30 mouse cellular contexts compared by ENCODE assay signal in genomic region chr6:66274737-66275136, GRCm38 (mm10).
A peak's percentile ranks its signal among the peaks of the same experiment; 100 is the strongest.
DNase-seq lines count a peak whose midpoint lies in the region; ATAC-seq and TF ChIP-seq lines count a peak whose summit lies in the region.
"Had no signal": no experiment of that assay in that cellular context is flagged by ENCODE, and none has a peak within 500 bp of the region (broad histone marks: within the 10 kb centered on the region; RNA-seq: fewer than 3 reads in every experiment).

No protein-coding gene starts in this region.

- TF ChIP-seq CTCF in MEL (IDR thresholded peaks at IDR 0.05 in 2 of 3, conservative IDR thresholded peaks at IDR 0.05 in 1 of 3; ENCODE audit: control insufficient read depth in 1 of 3, insufficient read depth in 1 of 3, low read depth in 2 of 3, low read length in 3 of 3, poor library complexity in 1 of 3, severe bottlenecking in 1 of 3) = no peak
- no peak for TF ChIP-seq CTCF in cerebellum, adult 2 months (IDR thresholded peaks at IDR 0.05; ENCODE audit: borderline replicate concordance, insufficient read depth, low read depth, low read length)

- H3K9me3 ChIP-seq in MEL (replicated peaks; ENCODE audit: insufficient read depth, low read length) = no peaks in the 10 kb centered on the region
- H3K9me3 ChIP-seq: embryonic facial prominence, embryonic 12.5 days; embryonic facial prominence, embryonic 15.5 days; forebrain, embryonic 12.5 days; forebrain, embryonic 15.5 days; heart, embryonic 10.5 days; hindbrain, embryonic 12.5 days had no signal

- H3K9ac ChIP-seq in MEL (ENCODE audit: control insufficient read depth, low read depth, low read length, poor library complexity, severe bottlenecking) = no peak overlapping the region
- H3K9ac ChIP-seq: embryonic facial prominence, embryonic 12.5 days; embryonic facial prominence, embryonic 15.5 days; forebrain, embryonic 12.5 days; forebrain, embryonic 15.5 days; heart, embryonic 13.5 days; hindbrain, embryonic 12.5 days; hindbrain, embryonic 15.5 days had no signal

- peaks cover 0 to 41% of the 10 kb centered on the region in 2 experiments; a peak in 2 of 4 replicates for H3K36me3 ChIP-seq in MEL (ENCODE audit: control insufficient read depth in 1 of 2, insufficient read depth in 2 of 2, low read length in 2 of 2)
- H3K36me3 ChIP-seq: embryonic facial prominence, embryonic 12.5 days; embryonic facial prominence, embryonic 15.5 days; forebrain, embryonic 12.5 days; forebrain, embryonic 15.5 days; heart, embryonic 10.5 days; heart, embryonic 13.5 days; hindbrain, embryonic 12.5 days; hindbrain, embryonic 15.5 days had no signal

- peaks cover 4% of the 10 kb centered on the region for H3K79me2 ChIP-seq in MEL (ENCODE audit: control insufficient read depth, insufficient read depth, low read length, poor library complexity)

- 89% methylated on average over 4 of the region's 4 CpGs for WGBS in cerebellum, adult 2 months

- TF ChIP-seq EP300 in MEL (IDR thresholded peaks at IDR 0.05; ENCODE audit: low read depth in 1 of 2, low read length in 2 of 2) = no peak

- H3K4me1 ChIP-seq in MEL (ENCODE audit: control insufficient read depth in 1 of 2, insufficient read depth in 2 of 2, low read length in 2 of 2) = peaks cover 13 to 21% of the 10 kb centered on the region in 2 experiments
- H3K4me1 ChIP-seq in cerebellum, adult 2 months (ENCODE audit: control insufficient read depth, insufficient read depth, low read length) = no peaks in the 10 kb centered on the region
- H3K4me1 ChIP-seq: embryonic facial prominence, embryonic 12.5 days; embryonic facial prominence, embryonic 15.5 days; forebrain, embryonic 12.5 days; forebrain, embryonic 15.5 days; hindbrain, embryonic 12.5 days; hindbrain, embryonic 15.5 days had no signal

- no peak for TF ChIP-seq POLR2A in MEL (IDR thresholded peaks at IDR 0.05; ENCODE audit: control insufficient read depth in 1 of 2, insufficient read depth in 1 of 2, low read depth in 1 of 2, low read length in 2 of 2, poor library complexity in 1 of 2)
- TF ChIP-seq POLR2A in cerebellum, adult 2 months (IDR thresholded peaks at IDR 0.05; ENCODE audit: borderline replicate concordance, insufficient read depth, low read length) = no peak

- ATAC-seq in hematopoietic stem cell, adult 5-6 weeks (replicated peaks in 1 of 2; ENCODE audit: insufficient read depth in 1 of 2, low FRiP score in 2 of 2, low TSS enrichment in 1 of 2, low read depth in 1 of 2, poor library complexity in 2 of 2, severe bottlenecking in 2 of 2) = peak; percentile 85 to 87
- ATAC-seq in megakaryocyte progenitor cell, adult 5-6 weeks (replicated peaks; ENCODE audit: poor library complexity) = peak; percentile 88
- ATAC-seq in cerebellum, adult (ENCODE audit: insufficient number of reproducible peaks, low FRiP score, low TSS enrichment) = no peak
- no peak for ATAC-seq in megakaryocyte-erythroid progenitor cell, adult 5-6 weeks (replicated peaks; ENCODE audit: low FRiP score, low TSS enrichment, poor library complexity, severe bottlenecking)
- ATAC-seq: CD4-positive, CD25-positive, alpha-beta regulatory T cell, adult 4 months; forebrain, embryonic 15.5 days; intestine, postnatal 0 days; Patski had no signal

- H3K4me3 ChIP-seq in MEL (ENCODE audit: control insufficient read depth in 1 of 2, insufficient read depth in 1 of 2, low read depth in 2 of 2, low read length in 2 of 2) = no peak overlapping the region
- H3K4me3 ChIP-seq in cerebellum, adult 2 months (replicated peaks; ENCODE audit: insufficient read depth, low read depth, low read length) = no peak overlapping the region
- H3K4me3 ChIP-seq: embryonic facial prominence, embryonic 12.5 days; embryonic facial prominence, embryonic 15.5 days; erythroblast, embryonic 14.5 days; forebrain, embryonic 12.5 days; forebrain, embryonic 15.5 days; gastrocnemius, adult 2 months; heart, adult 2 months; heart, embryonic 10.5 days; heart, embryonic 13.5 days; hindbrain, embryonic 12.5 days; hindbrain, embryonic 15.5 days had no signal

- TF ChIP-seq RAD21 in MEL (IDR thresholded peaks at IDR 0.05; ENCODE audit: low read depth, low read length) = no peak

- H3K27ac ChIP-seq in MEL (ENCODE audit: control insufficient read depth, low read depth, low read length) = peak overlapping the region; percentile 45
- no peak overlapping the region for H3K27ac ChIP-seq in cerebellum, adult 2 months (ENCODE audit: insufficient read depth, low read length)
- H3K27ac ChIP-seq: embryonic facial prominence, embryonic 12.5 days; embryonic facial prominence, embryonic 15.5 days; forebrain, embryonic 12.5 days; forebrain, embryonic 15.5 days; gastrocnemius, adult 2 months; heart, adult 2 months; heart, embryonic 10.5 days; heart, embryonic 13.5 days; hindbrain, embryonic 12.5 days; hindbrain, embryonic 15.5 days had no signal

- peak; percentile 18 for DNase-seq in 416B (ENCODE audit: low read depth)
- DNase-seq in MEL (ENCODE audit: low read depth, low spot score) = peak; percentile 44
- no peak for DNase-seq in frontal cortex, postnatal 36 days (ENCODE audit: low spot score in 2 of 2)
- DNase-seq in cerebellum, adult 2 months = no peak
- DNase-seq: adrenal gland, postnatal 10 days; adrenal gland, postnatal 36 days; cerebellum, adult 11 months; cerebellum, adult 8-10 months; cerebellum, postnatal 14 days; gastrocnemius, adult 2 months; gastrocnemius, postnatal 14 days; heart, adult 2 months; heart, postnatal 14 days; heart, postnatal 4 days had no signal

- H3K27me3 ChIP-seq in MEL (ENCODE audit: control insufficient read depth in 1 of 2, insufficient read depth in 2 of 2, low read length in 2 of 2) = no peaks in the 10 kb centered on the region
- H3K27me3 ChIP-seq in cerebellum, adult 2 months (ENCODE audit: control insufficient read depth, insufficient read depth, low read length) = no peaks in the 10 kb centered on the region
- H3K27me3 ChIP-seq: embryonic facial prominence, embryonic 12.5 days; embryonic facial prominence, embryonic 15.5 days; forebrain, embryonic 12.5 days; forebrain, embryonic 15.5 days; heart, embryonic 13.5 days; hindbrain, embryonic 12.5 days; hindbrain, embryonic 15.5 days had no signal

TF ChIP-seq in MEL, 35 proteins besides CTCF, POLR2A, EP300 and RAD21:
- TF ChIP-seq KAT2A (conservative IDR thresholded peaks at IDR 0.05; ENCODE audit: low read depth, low read length) (no peak), USF1 (IDR thresholded peaks at IDR 0.05; ENCODE audit: low read depth, low read length) (peak; percentile 53; the same call in 1 of the 2 replicates), ETS1 (IDR thresholded peaks at IDR 0.05; ENCODE audit: low read depth, low read length) (peak; percentile 21; the same call in 1 of the 2 replicates)

Comparison
In these comparisons a context has a peak if more than half of its experiments do, and no peak if none do; other contexts are left out.
1. DNase-seq: peak in 416B (single experiment) and MEL (single experiment); none in frontal cortex, postnatal 36 days (0 of 2) and cerebellum, adult 2 months (0 of 2).
2. ATAC-seq: peak in hematopoietic stem cell, adult 5-6 weeks (2 of 2) and megakaryocyte progenitor cell, adult 5-6 weeks (single experiment); none in cerebellum, adult (single experiment) and megakaryocyte-erythroid progenitor cell, adult 5-6 weeks (single experiment).